Mouse (Mus musculus): ENCODE results near the gene Pi16. TPM values are rescaled to one million over a fixed set of nuclear protein-coding genes. Genes with fewer than 3 reads are reported as not detected.

The Pi16 gene
- total and polyA plus RNA-seq, 2 experiments from 2014 or later = 1.7 to 2.8 TPM

- Histone ChIP-seq H3K36me3 (ENCODE audit: insufficient read depth, low read length) (no peaks in the 10 kb centered on the region), H3K27me3 (ENCODE audit: insufficient read depth, low read length) (no peaks in the 10 kb centered on the region), H3K9ac (replicated peaks; ENCODE audit: low read length) (no peak overlapping the region; the same call in 1 of the 2 replicates), H3K9me3 (ENCODE audit: low read length) (no peaks in the 10 kb centered on the region), H3K4me3 (ENCODE audit: low read length) (no peak overlapping the region), H3K4me1 (ENCODE audit: insufficient read depth, low read length) (peaks cover 18% of the 10 kb centered on the region), H3K27ac (peak overlapping the region; percentile 95), H3K4me2 (ENCODE audit: low read depth, low read length) (no peak overlapping the region)
- ATAC-seq (peak; percentile 65), DNase-seq (ENCODE audit: low spot score) (peak; percentile 55)
- no peak for TF ChIP-seq CTCF (IDR thresholded peaks at IDR 0.05; ENCODE audit: low read depth)
- 17% methylated on average over 5 of the region's 5 CpGs for WGBS
Observed at GRCm38 (mm10) chr17:29355461-29355840, 38.0 kb downstream of the Pi16 start.

GRCm38 (mm10) chr17:29355841-29356478 is 38.5 kb downstream of the Pi16 start:
- ATAC-seq (peak; percentile 44), DNase-seq (ENCODE audit: low spot score) (peak; percentile 75)
- no peak for TF ChIP-seq CTCF (IDR thresholded peaks at IDR 0.05; ENCODE audit: low read depth)
- Histone ChIP-seq H3K27me3 (ENCODE audit: insufficient read depth, low read length) (no peaks in the 10 kb centered on the region), H3K4me3 (ENCODE audit: low read length) (no peak overlapping the region), H3K9ac (replicated peaks; ENCODE audit: low read length) (peak overlapping the region; percentile 53), H3K27ac (peak overlapping the region; percentile 95), H3K36me3 (ENCODE audit: insufficient read depth, low read length) (no peaks in the 10 kb centered on the region), H3K9me3 (ENCODE audit: low read length) (no peaks in the 10 kb centered on the region), H3K4me1 (ENCODE audit: insufficient read depth, low read length) (peaks cover 18% of the 10 kb centered on the region), H3K4me2 (ENCODE audit: low read depth, low read length) (peak overlapping the region; percentile 48)
- 3% methylated on average over 17 of the region's 17 CpGs for WGBS

- DNase-seq (ENCODE audit: low spot score) (peak; percentile 96), ATAC-seq (peak; percentile 96)
- Histone ChIP-seq H3K4me1 (ENCODE audit: insufficient read depth, low read length) (peaks cover 18% of the 10 kb centered on the region), H3K36me3 (ENCODE audit: insufficient read depth, low read length) (no peaks in the 10 kb centered on the region), H3K9me3 (ENCODE audit: low read length) (no peaks in the 10 kb centered on the region), H3K27ac (peak overlapping the region; percentile 95), H3K4me3 (ENCODE audit: low read length) (peak overlapping the region; percentile 6; the same call in 1 of the 2 replicates), H3K27me3 (ENCODE audit: insufficient read depth, low read length) (no peaks in the 10 kb centered on the region), H3K9ac (replicated peaks; ENCODE audit: low read length) (peak overlapping the region; percentile 53), H3K4me2 (ENCODE audit: low read depth, low read length) (peak overlapping the region; percentile 48)
- under 1% methylated on average over 11 of the region's 11 CpGs for WGBS
- TF ChIP-seq CTCF (IDR thresholded peaks at IDR 0.05; ENCODE audit: low read depth) = no peak
Observed at GRCm38 (mm10) chr17:29356479-29356856, 39.0 kb downstream of the Pi16 start.

- DNase-seq (ENCODE audit: low spot score) (no peak), ATAC-seq (peak; percentile 42)
- WGBS = 2% methylated on average over 9 of the region's 9 CpGs
- Histone ChIP-seq H3K9ac (replicated peaks; ENCODE audit: low read length) (peak overlapping the region; percentile 24), H3K27me3 (ENCODE audit: insufficient read depth, low read length) (no peaks in the 10 kb centered on the region), H3K4me2 (ENCODE audit: low read depth, low read length) (peak overlapping the region; percentile 48), H3K4me1 (ENCODE audit: insufficient read depth, low read length) (peaks cover 18% of the 10 kb centered on the region), H3K9me3 (ENCODE audit: low read length) (no peaks in the 10 kb centered on the region), H3K4me3 (ENCODE audit: low read length) (peak overlapping the region; percentile 6), H3K27ac (peak overlapping the region; percentile 95), H3K36me3 (ENCODE audit: insufficient read depth, low read length) (no peaks in the 10 kb centered on the region)
- no peak for TF ChIP-seq CTCF (IDR thresholded peaks at IDR 0.05; ENCODE audit: low read depth)
Observed at GRCm38 (mm10) chr17:29356882-29357281, 39.4 kb downstream of the Pi16 start.

GRCm38 (mm10) chr17:29358928-29359327 is 41.4 kb downstream of the Pi16 start:
- Histone ChIP-seq H3K4me2 (ENCODE audit: low read depth, low read length) (no peak overlapping the region), H3K27ac (no peak overlapping the region), H3K4me3 (ENCODE audit: low read length) (no peak overlapping the region), H3K36me3 (ENCODE audit: insufficient read depth, low read length) (no peaks in the 10 kb centered on the region), H3K4me1 (ENCODE audit: insufficient read depth, low read length) (peaks cover 18% of the 10 kb centered on the region), H3K27me3 (ENCODE audit: insufficient read depth, low read length) (no peaks in the 10 kb centered on the region), H3K9ac (replicated peaks; ENCODE audit: low read length) (no peak overlapping the region), H3K9me3 (ENCODE audit: low read length) (no peaks in the 10 kb centered on the region)
- DNase-seq (ENCODE audit: low spot score) = peak; percentile 55
- WGBS = 57% methylated on average over 3 of the region's 3 CpGs
- TF ChIP-seq CTCF (IDR thresholded peaks at IDR 0.05; ENCODE audit: low read depth) = no peak
- ATAC-seq = no peak

GRCm38 (mm10) chr17:29360761-29361221 is 43.3 kb downstream of the Pi16 start, which contains the start of gene Fgd2:
Gene Fgd2 (plus strand): TSS chr17:29360914.
- Histone ChIP-seq H3K9ac (replicated peaks; ENCODE audit: low read length) (no peak within 1 kb of the TSS), H3K27ac (0 out of 2 replicates have a peak within 1 kb of the TSS, but pooled peaks have one; percentile 15), H3K4me1 (ENCODE audit: insufficient read depth, low read length) (peaks cover 12% of the 10 kb centered on the region; the same call in 1 of the 2 replicates), H3K4me3 (ENCODE audit: low read length) (no peak within 1 kb of the TSS), H3K36me3 (ENCODE audit: insufficient read depth, low read length) (no peaks in the 10 kb centered on the region), H3K27me3 (ENCODE audit: insufficient read depth, low read length) (no peaks in the 10 kb centered on the region), H3K4me2 (ENCODE audit: low read depth, low read length) (no peak within 1 kb of the TSS), H3K9me3 (ENCODE audit: low read length) (no peaks in the 10 kb centered on the region)
- 24% methylated on average over 5 of the region's 5 CpGs for WGBS
- TF ChIP-seq CTCF (IDR thresholded peaks at IDR 0.05; ENCODE audit: low read depth) = peak; percentile 55
- ATAC-seq = no peak
- DNase-seq (ENCODE audit: low spot score) = no peak
